Mouse (Mus musculus) CH12.LX (cell line): Measurements from ENCODE around the gene Cox4i2.

Source experiments
- CTCF ChIP-seq, 2 experiments: IDR thresholded peaks in 1 of 2; conservative IDR thresholded peaks in 1 of 2; 2 replicates each; pipeline ENCODE4 v1.5.1; 2011 to 2012; ENCODE audit warnings: low read depth in 2 of 2, low read length in 2 of 2, improper control_type of control experiment in 1 of 2, inconsistent platforms in 1 of 2, mild to moderate bottlenecking in 1 of 2, moderate library complexity in 1 of 2
- NELFE ChIP-seq: IDR thresholded peaks from 2 replicates; pipeline ENCODE4 v1.6.1; 2011; ENCODE audit warnings: low read depth, low read length, improper control_type of control experiment
- POLR2A ChIP-seq: IDR thresholded peaks from 2 replicates; pipeline ENCODE4 v1.6.1; 2011; ENCODE audit warnings: low read depth, mild to moderate bottlenecking, improper control_type of control experiment, low read length

GRCm38 (mm10) chr2:152739031-152739841, 14.7 kb upstream of the Cox4i2 start:
- no peak for TF ChIP-seq NELFE
- no peak for TF ChIP-seq CTCF (conservative IDR thresholded peaks at IDR 0.05 in 1 of 2, IDR thresholded peaks at IDR 0.05 in 1 of 2; ENCODE audit: low read depth in 2 of 2, low read length in 2 of 2)
- TF ChIP-seq POLR2A: no peak
